ENCODE assay signal across 19 mouse cellular contexts in the genomic region with DNA sequence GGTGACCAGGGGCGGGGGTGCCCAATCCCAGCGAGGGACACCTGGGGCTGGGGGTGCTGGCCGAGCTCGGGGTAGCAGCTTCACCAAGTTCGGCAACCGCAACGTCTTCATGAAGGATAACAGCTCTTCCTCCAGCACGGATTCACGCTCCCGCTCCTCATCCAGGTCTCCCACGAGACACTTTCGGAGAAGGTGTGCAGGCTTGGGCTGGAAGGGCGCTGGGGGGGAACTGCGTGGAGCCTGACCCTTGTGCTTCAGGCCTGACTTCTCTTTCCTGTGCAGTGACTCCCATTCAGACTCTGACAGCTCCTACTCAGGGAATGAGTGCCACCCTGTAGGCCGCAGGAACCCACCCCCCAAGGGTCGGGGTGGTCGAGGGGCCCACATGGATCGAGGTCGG. TPM values are rescaled to one million over a fixed set of nuclear protein-coding genes. Genes with fewer than 3 reads are reported as not detected.
DNase-seq lines count a peak whose midpoint lies in the region; ATAC-seq and TF ChIP-seq lines count a peak whose summit lies in the region.
"Had no signal": no experiment of that assay in that cellular context is flagged by ENCODE, and none has a peak within 500 bp of the region (broad histone marks: within the 10 kb centered on the region; RNA-seq: fewer than 3 reads in every experiment).

No protein-coding gene starts in this region.

- TF ChIP-seq POLR2A in cerebellum, adult 2 months (IDR thresholded peaks at IDR 0.05; ENCODE audit: borderline replicate concordance, insufficient read depth, low read length), result no peak
- no peak for TF ChIP-seq POLR2A in heart, adult 2 months (IDR thresholded peaks at IDR 0.05; ENCODE audit: insufficient read depth, low read depth, low read length)
- no peak for TF ChIP-seq POLR2A in lung, adult 2 months (IDR thresholded peaks at IDR 0.05; ENCODE audit: borderline replicate concordance, extremely low read depth, low read depth, low read length)

- peaks cover 100% of the 10 kb centered on the region for H3K36me3 ChIP-seq in forebrain, embryonic 10.5 days (replicated peaks)
- H3K36me3 ChIP-seq in forebrain, embryonic 16.5 days (ENCODE audit: control insufficient read depth, insufficient read depth), result peaks cover 73% of the 10 kb centered on the region
- H3K36me3 ChIP-seq in heart, embryonic 10.5 days, result peaks cover 94% of the 10 kb centered on the region
- H3K36me3 ChIP-seq in heart, adult 2 months (ENCODE audit: control insufficient read depth, insufficient read depth, low read length), result 0 out of 2 replicates have a peak, but pooled peaks cover 3% of the 10 kb centered on the region

- H3K27me3 ChIP-seq in cerebellum, adult 2 months (ENCODE audit: control insufficient read depth, insufficient read depth, low read length), result no peaks in the 10 kb centered on the region
- no peaks in the 10 kb centered on the region for H3K27me3 ChIP-seq in forebrain, embryonic 10.5 days (ENCODE audit: poor library complexity, severe bottlenecking)
- H3K27me3 ChIP-seq in forebrain, embryonic 16.5 days (replicated peaks; ENCODE audit: control insufficient read depth, insufficient read depth, low read length), result no peaks in the 10 kb centered on the region
- H3K27me3 ChIP-seq in heart, embryonic 10.5 days (ENCODE audit: insufficient read depth, poor library complexity, severe bottlenecking), result no peaks in the 10 kb centered on the region
- no peaks in the 10 kb centered on the region for H3K27me3 ChIP-seq in heart, adult 2 months (ENCODE audit: control insufficient read depth, insufficient read depth, low read length)
- H3K27me3 ChIP-seq: embryonic facial prominence, embryonic 13.5 days; forebrain, embryonic 15.5 days; heart, embryonic 12.5 days had no signal

- no peaks in the 10 kb centered on the region for H3K9me3 ChIP-seq in forebrain, embryonic 10.5 days
- H3K9me3 ChIP-seq in forebrain, embryonic 16.5 days (ENCODE audit: control insufficient read depth, low read length), result no peaks in the 10 kb centered on the region
- H3K9me3 ChIP-seq in heart, embryonic 10.5 days, result no peaks in the 10 kb centered on the region
- H3K9me3 ChIP-seq: embryonic facial prominence, embryonic 13.5 days; forebrain, embryonic 15.5 days; heart, embryonic 12.5 days; hindbrain, embryonic 10.5 days had no signal

- TF ChIP-seq CTCF in cerebellum, adult 2 months (IDR thresholded peaks at IDR 0.05; ENCODE audit: borderline replicate concordance, insufficient read depth, low read depth, low read length), result no peak
- TF ChIP-seq CTCF in heart, adult 2 months (IDR thresholded peaks at IDR 0.05), result no peak
- no peak for TF ChIP-seq CTCF in lung, adult 2 months (IDR thresholded peaks at IDR 0.05; ENCODE audit: insufficient read depth, low read length)

- peaks cover 3% of the 10 kb centered on the region for H3K79me2 ChIP-seq in heart, adult 2 months (replicated peaks; ENCODE audit: control insufficient read depth, insufficient read depth, low read length)

- intact Hi-C loops in heart, adult 2 months (cut with DNase I), result loop anchor here (10.0 kb wide), 1 partner anchor 771 kb away; a partner anchor contains a TSS

- no peak for ATAC-seq in forebrain, embryonic 16.5 days
- ATAC-seq: forebrain, embryonic 15.5 days; intestine, postnatal 0 days had no signal

- no peak overlapping the region for H3K4me3 ChIP-seq in cerebellum, adult 2 months (replicated peaks; ENCODE audit: insufficient read depth, low read depth, low read length)
- H3K4me3 ChIP-seq in forebrain, embryonic 10.5 days, result no peak overlapping the region
- H3K4me3 ChIP-seq in forebrain, embryonic 16.5 days (replicated peaks; ENCODE audit: low read length), result no peak overlapping the region
- no peak overlapping the region for H3K4me3 ChIP-seq in heart, embryonic 10.5 days
- H3K4me3 ChIP-seq in heart, adult 2 months, result no peak overlapping the region
- H3K4me3 ChIP-seq in lung, adult 2 months (replicated peaks; ENCODE audit: extremely low read depth, low read depth, low read length), result no peak overlapping the region
- H3K4me3 ChIP-seq: embryonic facial prominence, embryonic 13.5 days; forebrain, embryonic 15.5 days; gastrocnemius, adult 2 months; heart, embryonic 12.5 days; hindbrain, embryonic 10.5 days had no signal

- no peak overlapping the region for H3K9ac ChIP-seq in forebrain, embryonic 16.5 days (replicated peaks; ENCODE audit: low read depth, low read length)
- H3K9ac ChIP-seq in heart, adult 2 months (ENCODE audit: low read depth, low read length), result no peak overlapping the region
- H3K9ac ChIP-seq: embryonic facial prominence, embryonic 13.5 days; forebrain, embryonic 15.5 days; heart, embryonic 12.5 days; hindbrain, embryonic 14.5 days had no signal

- H3K4me1 ChIP-seq in cerebellum, adult 2 months (ENCODE audit: control insufficient read depth, insufficient read depth, low read length), result peaks cover 7% of the 10 kb centered on the region; the same call in 1 of the 2 replicates
- peaks cover 7% of the 10 kb centered on the region for H3K4me1 ChIP-seq in forebrain, embryonic 10.5 days
- H3K4me1 ChIP-seq in forebrain, embryonic 16.5 days (replicated peaks; ENCODE audit: control insufficient read depth, insufficient read depth, low read length), result peaks cover 6% of the 10 kb centered on the region
- H3K4me1 ChIP-seq in heart, embryonic 10.5 days, result peaks cover 8% of the 10 kb centered on the region
- peaks cover 6% of the 10 kb centered on the region for H3K4me1 ChIP-seq in heart, adult 2 months (ENCODE audit: control insufficient read depth, insufficient read depth, low read length)
- H3K4me1 ChIP-seq in lung, adult 2 months (ENCODE audit: control insufficient read depth, insufficient read depth, low read length), result peaks cover 7% of the 10 kb centered on the region

- 92% methylated on average over 19 of the region's 19 CpGs for WGBS in cerebellum, adult 2 months
- WGBS in forebrain, embryonic 10.5 days, result 95% methylated on average over 19 of the region's 19 CpGs
- WGBS in forebrain, embryonic 16.5 days, result 95% methylated on average over 19 of the region's 19 CpGs
- WGBS in heart, embryonic 10.5 days, result 92% methylated on average over 19 of the region's 19 CpGs
- 92% methylated on average over 19 of the region's 19 CpGs for WGBS in heart, adult 2 months
- 91% methylated on average over 19 of the region's 19 CpGs for WGBS in lung, adult 2 months

- peak; percentile 9 to 16 for DNase-seq in cerebellum, adult 2 months
- no peak for DNase-seq in cerebellum, adult 11 months
- peak; percentile 6 for DNase-seq in forebrain, embryonic 10.5 days (ENCODE audit: extremely low spot score, low spot score)
- DNase-seq in heart, embryonic 10.5 days (ENCODE audit: low spot score), result peak; percentile 68
- DNase-seq in heart, adult 2 months, result no peak
- DNase-seq in lung, adult 2 months, result peak; percentile 2
- no peak for DNase-seq in lung, postnatal 25 days (ENCODE audit: low spot score)
- DNase-seq: adrenal gland, postnatal 10 days; gastrocnemius, adult 2 months; gastrocnemius, postnatal 25 days; kidney, adult 8-10 months had no signal

- H3K4me2 ChIP-seq in forebrain, embryonic 16.5 days (ENCODE audit: low read length), result no peak overlapping the region
- H3K4me2 ChIP-seq: embryonic facial prominence, embryonic 13.5 days; forebrain, embryonic 15.5 days; heart, embryonic 12.5 days; hindbrain, embryonic 14.5 days had no signal

- no peak overlapping the region for H3K27ac ChIP-seq in cerebellum, adult 2 months (ENCODE audit: insufficient read depth, low read length)
- H3K27ac ChIP-seq in forebrain, embryonic 10.5 days, result no peak overlapping the region
- no peak overlapping the region for H3K27ac ChIP-seq in forebrain, embryonic 16.5 days (ENCODE audit: low read length)
- no peak overlapping the region for H3K27ac ChIP-seq in heart, embryonic 10.5 days
- H3K27ac ChIP-seq in heart, adult 2 months, result no peak overlapping the region
- H3K27ac ChIP-seq: embryonic facial prominence, embryonic 13.5 days; forebrain, embryonic 15.5 days; gastrocnemius, adult 2 months; hindbrain, embryonic 10.5 days; hindbrain, embryonic 14.5 days had no signal

- no peak for TF ChIP-seq EP300 in heart, adult 2 months (IDR thresholded peaks at IDR 0.05; ENCODE audit: insufficient read depth, low read depth, low read length)

RNA-seq across cellular contexts. Expression of a gene that starts 6.7 kb away (rescaled TPM):
- 587 and 614 TPM in 2 replicates for polyA plus RNA-seq in cerebellum, adult 2 months (2012; rRNA removed)
- 60.6 and 61.5 TPM in 2 replicates for polyA plus RNA-seq in forebrain, embryonic 10.5 days (2016; fragmentation: Nextera tagmentation; extraction: Ambion mirVana)
- 68.6 and 95.7 TPM in 2 replicates for polyA plus RNA-seq in forebrain, embryonic 16.5 days (2015; fragmentation: Nextera tagmentation; extraction: Ambion mirVana)
- 72.6 and 75.1 TPM in 2 replicates for polyA plus RNA-seq in heart, embryonic 10.5 days (2016; fragmentation: Nextera tagmentation; extraction: Ambion mirVana)
- total RNA-seq in heart, adult 2 months (2021), result 10 to 100 TPM; 31.2 to 36.4 TPM
- 263 and 281 TPM in 2 replicates for polyA plus RNA-seq in heart, adult 2 months (2012; rRNA removed)
- polyA plus RNA-seq in lung, adult 2 months (2012; rRNA removed), result 648 and 958 TPM in 2 replicates

RNA-seq across cellular contexts. Expression of a gene that starts 6.7 kb away (rescaled TPM):
- 8.8 and 9.7 TPM in 2 replicates for polyA plus RNA-seq in cerebellum, adult 2 months (2012; rRNA removed)
- 1.7 and 1.8 TPM in 2 replicates for polyA plus RNA-seq in forebrain, embryonic 10.5 days (2016; fragmentation: Nextera tagmentation; extraction: Ambion mirVana)
- polyA plus RNA-seq in forebrain, embryonic 16.5 days (2015; fragmentation: Nextera tagmentation; extraction: Ambion mirVana), result 5.4 and 6.4 TPM in 2 replicates
- polyA plus RNA-seq in heart, embryonic 10.5 days (2016; fragmentation: Nextera tagmentation; extraction: Ambion mirVana), result 1.8 and 2.2 TPM in 2 replicates
- 1 to 10 TPM; 2.2 to 3.7 TPM for total RNA-seq in heart, adult 2 months (2021)
- polyA plus RNA-seq in heart, adult 2 months (2012; rRNA removed), result 3.3 TPM in 2 replicates
- 8.6 and 10.2 TPM in 2 replicates for polyA plus RNA-seq in lung, adult 2 months (2012; rRNA removed)

RNA-seq across cellular contexts. Expression of a gene that starts 21.2 kb away (rescaled TPM):
- polyA plus RNA-seq in cerebellum, adult 2 months (2012; rRNA removed), result 1.6 and 2.7 TPM in 2 replicates
- polyA plus RNA-seq in forebrain, embryonic 10.5 days (2016; fragmentation: Nextera tagmentation; extraction: Ambion mirVana), result 18.3 and 22.1 TPM in 2 replicates
- 3.4 and 3.8 TPM in 2 replicates for polyA plus RNA-seq in forebrain, embryonic 16.5 days (2015; fragmentation: Nextera tagmentation; extraction: Ambion mirVana)
- polyA plus RNA-seq in heart, embryonic 10.5 days (2016; fragmentation: Nextera tagmentation; extraction: Ambion mirVana), result 27.4 and 35.7 TPM in 2 replicates
- total RNA-seq in heart, adult 2 months (2021), result 1 to 10 TPM; 3.1 to 5.8 TPM
- polyA plus RNA-seq in heart, adult 2 months (2012; rRNA removed), result 7.3 and 10.7 TPM in 2 replicates
- polyA plus RNA-seq in lung, adult 2 months (2012; rRNA removed), result 46.9 and 51.8 TPM in 2 replicates
- total RNA-seq: MEL had no signal

RNA-seq across cellular contexts. Expression of a gene that starts 24.3 kb away (rescaled TPM):
- 626 and 638 TPM in 2 replicates for polyA plus RNA-seq in cerebellum, adult 2 months (2012; rRNA removed)
- 32.6 and 33.0 TPM in 2 replicates for polyA plus RNA-seq in forebrain, embryonic 10.5 days (2016; fragmentation: Nextera tagmentation; extraction: Ambion mirVana)
- 97.4 and 115 TPM in 2 replicates for polyA plus RNA-seq in forebrain, embryonic 16.5 days (2015; fragmentation: Nextera tagmentation; extraction: Ambion mirVana)
- 0.54 and 0.83 TPM in 2 replicates for polyA plus RNA-seq in heart, embryonic 10.5 days (2016; fragmentation: Nextera tagmentation; extraction: Ambion mirVana)
- 1 to 10 TPM in 1 of 2 experiments, under 1 TPM in 1; 0.91 to 2.6 TPM for total RNA-seq in heart, adult 2 months (2021)
- polyA plus RNA-seq in heart, adult 2 months (2012; rRNA removed), result 2.8 and 5.1 TPM in 2 replicates
- 2.6 and 3.0 TPM in 2 replicates for polyA plus RNA-seq in lung, adult 2 months (2012; rRNA removed)

Comparison
In these comparisons a context has a peak if more than half of its experiments do, and no peak if none do; other contexts are left out.
1. DNase-seq: peak in cerebellum, adult 2 months (2 of 2), forebrain, embryonic 10.5 days (single experiment), heart, embryonic 10.5 days (single experiment) and lung, adult 2 months (single experiment); none in cerebellum, adult 11 months (single experiment), heart, adult 2 months (0 of 2) and lung, postnatal 25 days (single experiment).